Comparison of ENCODE assay signal across 8 mouse cellular contexts in the genomic region with DNA sequence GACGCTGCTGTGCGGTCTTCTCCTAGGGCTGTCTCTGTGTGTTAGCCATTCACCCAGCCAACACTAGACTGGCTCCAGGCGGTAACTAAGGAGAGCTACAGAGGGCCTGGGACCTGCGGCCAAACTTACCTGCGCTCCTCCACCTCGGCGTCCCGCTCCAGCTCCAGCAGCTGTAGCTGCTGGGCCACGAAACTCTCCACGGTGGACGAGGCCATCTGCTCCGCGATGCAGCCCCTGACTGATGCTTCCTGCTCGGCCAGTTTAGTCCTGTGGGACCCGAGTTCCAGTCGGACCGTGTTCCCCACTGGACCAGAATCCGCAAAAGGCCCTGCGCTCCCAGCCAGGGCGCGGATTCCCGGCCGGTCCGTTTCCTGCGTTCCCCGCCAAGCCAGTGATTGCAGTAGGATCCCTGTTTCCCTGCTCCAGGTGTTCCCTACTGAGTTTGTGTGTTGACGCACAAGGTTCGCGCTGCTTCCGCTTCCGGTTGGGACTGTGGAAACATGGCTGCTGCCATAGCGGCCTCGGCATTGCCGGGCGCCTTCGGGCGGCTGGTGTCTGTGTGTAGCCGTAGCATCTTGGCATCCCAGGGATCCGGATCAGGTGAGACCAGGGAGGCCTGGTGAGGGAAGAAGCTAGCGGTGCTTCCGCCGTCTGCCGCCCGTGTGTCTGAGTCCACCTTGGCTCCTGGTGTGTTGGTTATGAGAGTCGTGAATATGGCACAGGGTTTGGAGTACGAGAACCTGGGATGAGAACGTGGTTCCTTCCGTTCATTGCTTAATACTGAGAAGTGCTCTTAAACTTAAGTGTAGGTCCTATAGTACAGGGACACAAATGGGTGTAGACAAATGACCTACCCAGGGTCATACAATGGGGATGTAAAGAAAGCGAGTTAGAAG. TPM values are rescaled to one million over a fixed set of nuclear protein-coding genes. Genes with fewer than 3 reads are reported as not detected.
DNase-seq lines count a peak whose midpoint lies in the region; ATAC-seq lines count a peak whose summit lies in the region.

TSS of gene Mrpl21 (plus strand) at position 330 of the 896 bp plus-strand sequence.
TSS of gene Ighmbp2 (minus strand) at position 446 of the 896 bp plus-strand sequence.

- H3K27ac ChIP-seq in intestine, embryonic 14.5 days (ENCODE audit: low read depth) = peak within 1 kb of the TSS; percentile 62; the same call in 1 of the 2 replicates

- H3K9ac ChIP-seq in intestine, embryonic 14.5 days (ENCODE audit: low read length) = peak within 1 kb of the TSS; percentile 75

- H3K4me1 ChIP-seq in intestine, embryonic 14.5 days (replicated peaks; ENCODE audit: control insufficient read depth, insufficient read depth, low read length) = peaks cover 18% of the 10 kb centered on the region

- under 1% methylated on average over 49 of the region's 49 CpGs for WGBS in intestine, embryonic 14.5 days

- intact Hi-C loops in left cerebral cortex, postnatal 14 days (cut with DNase I) = loop anchor here (5.0 kb wide), 1 partner anchor 169 kb away; no protein-coding TSS in a partner anchor

- H3K4me2 ChIP-seq in intestine, embryonic 14.5 days (ENCODE audit: low read length) = peak within 1 kb of the TSS; percentile 73

- peak; percentile 84 to 85 for DNase-seq in adrenal gland, adult 18-20 months (ENCODE audit: low spot score in 2 of 2)
- peak; percentile 94 for DNase-seq in embryo, embryonic 11 days
- DNase-seq in gastrocnemius, postnatal 25 days = peak; percentile 85
- peak; percentile 97 for DNase-seq in intestine, embryonic 14.5 days (ENCODE audit: low spot score)
- peak; percentile 93 to 94 for DNase-seq in left cerebral cortex, postnatal 14 days (ENCODE audit: low spot score in 2 of 2)
- peak; percentile 90 for DNase-seq in mesoderm, embryonic 11.5 days (ENCODE audit: low read depth, low spot score)
- peak; percentile 86 for DNase-seq in right cerebral cortex, postnatal 36 days (ENCODE audit: low spot score in 2 of 2)
- DNase-seq in yolk sac, embryonic 10.5 days (ENCODE audit: low spot score) = peak; percentile 89

- peak within 1 kb of the TSS; percentile 97 for H3K4me3 ChIP-seq in intestine, embryonic 14.5 days (ENCODE audit: low read depth, low read length)

- no peaks in the 10 kb centered on the region for H3K27me3 ChIP-seq in intestine, embryonic 14.5 days (replicated peaks; ENCODE audit: control insufficient read depth, insufficient read depth, low read length)

- peaks cover 57% of the 10 kb centered on the region for H3K36me3 ChIP-seq in intestine, embryonic 14.5 days (ENCODE audit: control insufficient read depth, insufficient read depth, low read length)

- no peaks in the 10 kb centered on the region for H3K9me3 ChIP-seq in intestine, embryonic 14.5 days (ENCODE audit: control insufficient read depth, low read length)

- ATAC-seq in intestine, embryonic 14.5 days (replicated peaks; ENCODE audit: low FRiP score, low TSS enrichment, low read depth) = peak; percentile 92

RNA-seq across cellular contexts. Expression of gene Mrpl21, which starts in this region (rescaled TPM):
- 10 to 100 TPM; 71.8 to 72.5 TPM for total RNA-seq in adrenal gland, adult 18-20 months (2021)
- 10 to 100 TPM; 57.9 to 63.2 TPM for total RNA-seq in gastrocnemius, postnatal 25 days (2021)
- polyA plus RNA-seq in intestine, embryonic 14.5 days (2014; fragmentation: Nextera tagmentation; extraction: Ambion mirVana) = 143 and 147 TPM in 2 replicates
- total RNA-seq in left cerebral cortex, postnatal 14 days (2021) = 10 to 100 TPM; 56.7 to 60.2 TPM

RNA-seq across cellular contexts. Expression of gene Ighmbp2, which starts in this region (rescaled TPM):
- total RNA-seq in adrenal gland, adult 18-20 months (2021) = 1 to 10 TPM; 4.9 to 6.2 TPM
- 1 to 10 TPM; 3.0 to 3.1 TPM for total RNA-seq in gastrocnemius, postnatal 25 days (2021)
- 9.3 and 10.5 TPM in 2 replicates for polyA plus RNA-seq in intestine, embryonic 14.5 days (2014; fragmentation: Nextera tagmentation; extraction: Ambion mirVana)
- total RNA-seq in left cerebral cortex, postnatal 14 days (2021) = 10 to 100 TPM; 10.3 to 11.1 TPM

Comparison
In these comparisons a context has a peak if more than half of its experiments do, and no peak if none do; other contexts are left out.
1. Peak in every context shown above with its lines: DNase-seq, ATAC-seq, H3K4me3 ChIP-seq and H3K27ac ChIP-seq.